Mouse (Mus musculus): ENCODE measurements around the gene Slx1b.
"Not testable (repeated sequence)": the region's sequence is repeated elsewhere in the genome, so short reads cannot be mapped to it uniquely, and the experiment has no call there.

Slx1b gene

GRCm38 (mm10) chr7:126702358-126702757, 6.8 kb upstream of the Slx1b start:
- DNase-seq = peak; percentile 78

DNA sequence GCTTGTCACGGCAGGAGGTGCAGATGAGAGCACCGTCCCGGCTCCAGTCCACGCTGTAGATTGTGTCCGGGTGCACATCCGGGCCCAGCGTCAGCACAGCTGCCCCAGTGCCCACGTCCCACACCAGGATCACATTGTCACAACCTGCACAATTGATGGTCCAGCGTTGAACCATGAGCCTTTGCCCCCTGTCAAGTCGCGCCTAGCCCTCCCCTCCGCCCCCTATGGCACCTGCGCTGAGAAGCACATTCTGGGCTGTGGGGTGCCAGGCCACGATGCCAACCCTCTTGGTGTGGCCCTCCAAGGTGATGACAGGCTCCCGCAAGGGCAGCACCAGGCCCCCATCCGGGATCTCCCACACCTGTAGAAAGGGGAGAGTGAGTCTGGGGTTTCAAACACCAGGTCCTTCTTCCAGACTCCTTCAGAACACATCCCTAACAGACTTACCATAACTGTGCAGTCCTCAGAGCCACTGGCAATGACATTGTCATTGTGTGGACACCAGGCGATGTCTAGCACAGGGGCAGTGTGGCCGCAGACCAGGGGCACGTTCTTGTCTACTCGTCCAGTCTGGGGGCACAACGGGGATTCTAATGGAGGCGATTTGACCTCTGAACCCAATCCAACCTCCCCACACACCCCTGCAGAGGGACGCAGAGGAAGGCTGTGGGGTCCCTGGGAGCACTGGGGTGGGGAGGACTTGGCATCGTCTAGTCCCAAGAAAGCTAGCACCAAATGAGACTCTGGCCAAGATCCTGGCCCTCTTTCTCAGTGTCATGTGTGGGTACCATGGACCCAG, 6.2 kb upstream of the Slx1b start:
- no peak for DNase-seq

GRCm38 (mm10) chr7:126701070-126701469, 5.5 kb upstream of the Slx1b start:
- DNase-seq = peak; percentile 89

GRCm38 (mm10) chr7:126700063-126701015, 4.8 kb upstream of the Slx1b start:
- DNase-seq = no peak

DNA sequence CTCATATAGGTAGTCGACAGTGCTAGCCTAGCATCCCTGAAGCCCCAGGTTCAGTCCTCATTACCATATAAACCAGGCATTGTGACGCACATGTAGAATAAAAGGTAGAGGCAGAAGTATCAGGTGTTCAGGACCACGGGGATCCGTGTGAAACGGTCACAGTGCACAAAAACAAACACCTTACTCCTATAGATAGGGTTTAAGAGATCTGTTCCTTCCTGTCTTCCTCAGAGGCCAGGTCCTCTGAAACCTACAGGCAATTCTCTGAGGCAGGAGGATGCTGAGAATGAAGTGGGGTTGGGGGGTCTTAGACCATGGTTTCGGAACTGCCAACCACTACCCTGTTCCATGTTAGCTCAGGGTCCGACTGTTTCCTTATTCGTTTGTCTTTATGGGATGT, 2.3 kb upstream of the Slx1b start:
- no peak for DNase-seq

DNA sequence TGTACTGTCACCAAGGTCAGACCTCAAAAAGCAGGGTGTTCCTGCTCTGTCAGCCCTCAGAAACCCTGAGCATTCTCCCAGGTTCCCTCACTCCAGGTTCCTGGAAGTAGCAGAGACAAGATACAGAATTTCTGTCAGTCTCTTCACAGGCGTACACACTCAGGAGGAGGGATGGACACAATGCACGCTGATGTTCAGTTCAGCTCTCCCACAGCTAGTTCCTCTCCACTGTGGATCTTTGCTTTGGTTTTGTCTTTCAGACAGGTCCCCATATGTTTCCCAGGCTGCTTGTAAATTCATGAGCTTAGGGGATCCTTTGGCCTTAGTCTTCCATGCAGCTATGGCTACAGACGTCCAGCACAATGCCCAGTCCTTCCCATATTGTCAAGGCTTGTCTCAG, 1.3 kb upstream of the Slx1b start:
- DNase-seq = no peak

DNA sequence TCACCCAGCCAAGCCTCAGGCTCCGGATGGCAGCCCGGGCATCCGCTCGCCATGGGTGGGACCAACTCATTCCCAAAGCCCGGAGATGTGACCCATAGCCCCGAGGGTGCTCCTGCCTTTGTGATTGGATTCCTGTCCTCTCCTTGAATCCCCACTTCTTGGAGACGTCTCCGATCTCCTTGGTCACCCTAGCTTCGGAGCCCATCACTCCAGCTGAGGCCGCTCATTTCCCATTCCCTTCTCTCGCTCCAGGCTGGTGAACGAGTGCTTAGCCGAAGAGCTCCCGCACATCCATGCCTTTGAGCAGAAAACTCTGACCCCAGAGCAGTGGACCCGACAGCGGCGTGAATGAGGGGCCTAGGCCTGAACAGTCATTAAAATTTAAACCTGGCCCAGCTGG, 719 bp upstream of the Slx1b start:
- no peak for DNase-seq

GRCm38 (mm10) chr7:126695210-126695611, 373 bp downstream of the Slx1b start, which contains the start of gene Bola2:
Gene Bola2 (plus strand): TSS chr7:126695401.
- DNase-seq = peak; percentile 71

- DNase-seq = no peak
Observed at GRCm38 (mm10) chr7:126694441-126695051, 1.0 kb downstream of the Slx1b start.

DNA sequence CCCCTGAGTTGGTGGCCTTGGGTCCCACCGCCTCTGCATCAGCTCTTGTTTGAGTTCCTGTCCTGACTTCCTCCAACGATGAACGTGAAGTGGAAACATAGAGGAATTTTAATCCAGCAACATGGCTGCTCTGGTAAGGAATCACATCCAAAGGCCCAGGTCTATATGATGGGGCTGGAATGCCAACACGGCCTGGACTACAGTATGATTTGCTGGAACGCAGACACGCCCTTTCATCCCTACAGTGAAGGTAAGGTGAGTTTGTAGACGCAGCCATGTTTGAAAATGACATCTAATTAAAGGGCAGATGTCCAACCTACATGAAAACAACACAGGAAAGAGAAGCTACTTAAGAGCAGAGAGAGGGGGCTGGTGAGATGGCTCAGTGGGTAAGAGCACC, 1.8 kb downstream of the Slx1b start:
- DNase-seq = no peak

- DNase-seq = peak; percentile 80
Observed at GRCm38 (mm10) chr7:126693256-126693655, 2.3 kb downstream of the Slx1b start.

DNA sequence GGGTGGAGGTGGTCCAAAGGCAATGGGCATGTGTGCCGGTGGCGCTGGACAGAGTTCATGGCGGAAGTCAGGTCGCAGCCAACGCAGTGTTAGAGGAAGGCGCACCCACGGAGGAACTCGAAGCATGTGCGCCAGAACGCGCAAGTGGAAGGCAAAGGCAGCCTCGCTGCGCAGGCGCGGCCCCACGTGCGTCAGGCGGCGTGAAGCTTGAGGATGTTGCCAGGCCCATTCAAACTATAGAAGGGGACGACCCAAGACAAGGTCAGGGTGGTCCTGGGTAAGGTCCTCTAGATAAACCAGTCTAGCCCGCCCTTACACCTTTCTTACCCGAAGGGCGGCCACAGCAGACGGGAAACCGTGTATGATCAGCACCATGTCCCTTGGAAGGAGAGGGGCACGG, 3.2 kb downstream of the Slx1b start:
- no peak for DNase-seq

GRCm38 (mm10) chr7:126691676-126692075, 3.9 kb downstream of the Slx1b start:
- DNase-seq = no peak

GRCm38 (mm10) chr7:126690737-126691136, 4.8 kb downstream of the Slx1b start:
- DNase-seq = no peak

- DNase-seq = no peak
Observed at GRCm38 (mm10) chr7:126689021-126689420, 6.6 kb downstream of the Slx1b start.

DNA sequence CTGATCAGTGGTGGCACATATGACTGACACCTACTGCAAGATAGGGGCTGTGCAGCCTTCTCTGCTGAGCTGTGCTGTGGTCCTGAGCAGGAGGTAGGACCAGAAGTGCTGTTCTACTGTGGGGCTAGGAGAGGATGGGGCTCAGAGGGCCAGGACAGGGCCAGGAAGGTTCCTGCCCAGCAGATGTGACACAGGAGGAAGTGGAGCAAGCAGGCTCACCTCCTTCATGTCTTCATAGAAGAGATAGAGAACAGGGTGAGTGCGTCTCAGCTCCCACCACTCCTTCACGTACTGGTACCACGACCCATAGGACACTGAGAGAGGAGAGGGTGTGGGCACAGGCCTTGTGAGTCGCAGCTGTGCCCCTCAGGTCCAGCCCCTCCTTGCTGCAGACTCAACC, 7.4 kb downstream of the Slx1b start:
- not testable (repeated sequence) for DNase-seq

- DNase-seq = no peak
Observed at GRCm38 (mm10) chr7:126681221-126681620, 14.4 kb downstream of the Slx1b start.

DNA sequence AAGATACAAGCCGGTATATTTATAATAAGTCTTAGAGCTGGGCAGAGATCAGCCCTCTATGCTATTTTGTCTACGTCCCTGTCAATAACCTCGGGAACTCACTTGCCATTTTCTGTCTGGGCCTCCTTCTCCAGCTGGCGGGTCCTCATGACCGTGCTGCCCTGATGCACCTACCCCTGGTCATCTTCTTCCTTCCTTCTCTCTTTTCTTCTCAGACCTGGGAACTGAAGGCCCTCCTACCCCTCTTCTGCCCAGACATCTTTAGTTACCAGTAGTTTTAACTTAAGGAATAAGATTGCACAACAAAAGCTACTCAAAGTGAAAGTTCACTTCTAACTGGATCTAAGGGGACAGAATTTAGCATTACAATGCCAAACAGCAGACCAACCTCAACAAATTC, 15.9 kb downstream of the Slx1b start:
- no peak for DNase-seq

- no peak for DNase-seq
Observed at GRCm38 (mm10) chr7:126678545-126679341, 16.8 kb downstream of the Slx1b start.

DNA sequence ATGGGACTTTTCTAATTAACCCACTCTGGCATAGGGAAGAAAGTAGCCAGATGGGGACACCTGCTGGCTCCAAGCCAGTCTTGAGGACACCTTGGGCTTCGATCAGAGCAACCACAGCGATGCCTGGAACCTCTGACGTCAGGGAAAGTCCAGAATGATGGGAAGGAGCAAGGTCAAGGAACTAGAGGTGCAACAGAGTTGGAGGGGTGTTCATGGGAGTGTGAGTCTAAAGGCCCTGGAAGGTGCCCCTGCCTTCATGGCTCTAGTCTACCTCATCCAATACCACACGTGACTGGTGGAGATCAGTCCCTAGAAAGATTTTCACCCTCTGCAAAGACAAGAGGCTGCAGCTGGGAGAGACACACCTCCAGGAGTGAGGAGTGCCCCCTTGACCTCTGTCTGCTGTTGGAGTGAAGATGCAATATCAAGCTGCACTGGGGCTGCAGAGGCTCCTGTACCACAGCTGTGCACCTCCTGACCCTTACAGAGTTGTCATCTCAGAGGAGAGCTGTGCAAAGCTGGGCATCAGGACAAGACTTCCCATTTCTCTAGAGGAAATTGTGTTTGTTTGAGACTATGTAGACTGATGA, 18.9 kb downstream of the Slx1b start:
- DNase-seq = no peak

- DNase-seq = no peak
Observed at GRCm38 (mm10) chr7:126676207-126676606, 19.4 kb downstream of the Slx1b start, which contains the start of gene Sult1a1. Gene Sult1a1 (minus strand): TSS chr7:126676432.

DNA sequence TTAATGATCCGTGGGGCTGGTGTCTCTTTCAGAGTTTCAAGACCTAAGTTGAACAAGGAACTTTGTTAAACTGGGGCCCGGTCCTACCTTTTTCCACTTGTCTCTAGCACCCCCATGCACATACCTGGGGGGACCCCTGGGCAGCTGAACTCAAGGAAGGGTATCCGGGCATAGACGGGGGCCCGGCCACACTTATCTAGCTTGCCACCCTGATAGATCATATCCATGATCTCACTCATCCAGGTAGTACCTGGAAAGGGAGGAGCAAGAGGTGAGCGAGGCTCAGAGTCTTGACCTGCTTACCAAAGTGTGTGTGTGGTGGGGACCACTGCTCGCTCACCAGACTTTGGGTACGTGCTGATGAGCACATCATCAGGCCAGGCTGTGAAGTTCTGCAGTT, 20.5 kb downstream of the Slx1b start:
- DNase-seq = no peak

All from layer of hippocampus, adult 9-11 months (tissue).